Mouse (Mus musculus) midbrain, embryonic 16.5 days (tissue): ENCODE measurements around the gene Rnf157. TPM values are rescaled to one million over a fixed set of nuclear protein-coding genes. Genes with fewer than 3 reads are reported as not detected.

Experiments
- ATAC-seq: fragments of 200-750 bp; cut with Nextera tagmentation; 2 replicates; pipeline ENCODE4 v1.8.0; 2017; ENCODE audit warnings: moderate TSS enrichment
- H3K27ac ChIP-seq: fragments of 300-500 bp; sonication (generic); 2 replicates; pipeline ENCODE4 v1.5.1; 2014; ENCODE audit warnings: mild to moderate bottlenecking, low read length, mixed read lengths
- H3K27me3 ChIP-seq: fragments of 300-500 bp; sonication (generic); 2 replicates; pipeline ENCODE4 v1.6.1; 2014; ENCODE audit warnings: low read depth, low read length, mixed read lengths; ENCODE audit not compliant: control insufficient read depth, insufficient read depth
- H3K36me3 ChIP-seq: fragments of 300-500 bp; sonication (generic); 2 replicates; pipeline ENCODE4 v1.6.1; 2014; ENCODE audit warnings: mild to moderate bottlenecking, low read length, moderate library complexity, mixed read lengths; ENCODE audit not compliant: control insufficient read depth, insufficient read depth
- H3K4me1 ChIP-seq: fragments of 300-500 bp; sonication (generic); 2 replicates; pipeline ENCODE4 v1.6.1; 2014; ENCODE audit warnings: mild to moderate bottlenecking, low read length, mixed read lengths; ENCODE audit not compliant: control insufficient read depth, insufficient read depth
- H3K4me2 ChIP-seq: fragments of 300-500 bp; sonication (generic); 2 replicates; pipeline ENCODE4 v1.6.1; 2014; ENCODE audit warnings: mild to moderate bottlenecking, low read length, mixed read lengths
- H3K4me3 ChIP-seq: fragments of 300-500 bp; sonication (generic); 2 replicates; pipeline ENCODE4 v1.5.1; 2014; ENCODE audit warnings: low read depth, mild to moderate bottlenecking, low read length, moderate library complexity, mixed read lengths
- H3K9ac ChIP-seq: fragments of 300-500 bp; sonication (generic); 2 replicates; pipeline ENCODE4 v1.6.1; 2014; ENCODE audit warnings: low read depth, low read length, mixed read lengths
- H3K9me3 ChIP-seq: fragments of 300-500 bp; sonication (generic); replicated peaks from 2 replicates; pipeline ENCODE4 v1.6.1; 2014; ENCODE audit warnings: mild to moderate bottlenecking, low read length, mixed read lengths; ENCODE audit not compliant: control insufficient read depth, poor library complexity, severe bottlenecking
- WGBS: fragments of 180-500 bp; shearing (Covaris S2); extraction: QIAGEN DNeasy Blood & Tissue Kit; methylation state at CpG from one replicate; pipeline ENCODE4 v1.1.7; 2014; 5-methylcytosine and 5-hydroxymethylcytosine counted together
- polyA plus RNA-seq: library from polyadenylated mRNA; unstranded; fragments of >200 nt; fragmentation: Nextera tagmentation; extraction: Ambion mirVana; gene quantifications from 2 replicates; pipeline ENCODE4 v1.2.1, GENCODE M21; 2015

Rnf157 gene
- polyA plus RNA-seq, 1 experiment from 2014 or later, result 32.3 TPM

- ATAC-seq, result no peak
- WGBS, result 87% methylated on average over 6 of the region's 6 CpGs
- Histone ChIP-seq H3K36me3 (no peaks in the 10 kb centered on the region), H3K27ac (no peak overlapping the region), H3K27me3 (peaks cover 13% of the 10 kb centered on the region), H3K4me2 (no peak overlapping the region), H3K9me3 (no peaks in the 10 kb centered on the region), H3K4me3 (no peak overlapping the region), H3K4me1 (0 out of 2 replicates have a peak, but pooled peaks cover 2% of the 10 kb centered on the region), H3K9ac (no peak overlapping the region)
Observed at GRCm38 (mm10) chr11:116443935-116444334, 31.1 kb upstream of the Rnf157 start.

- no peak overlapping the region for H3K9ac ChIP-seq
- peaks cover 13% of the 10 kb centered on the region for H3K27me3 ChIP-seq
- H3K36me3 ChIP-seq, result no peaks in the 10 kb centered on the region
- H3K4me3 ChIP-seq, result no peak overlapping the region
- 82% methylated on average over 6 of the region's 6 CpGs for WGBS
- no peak for ATAC-seq
- 0 out of 2 replicates have a peak, but pooled peaks cover 2% of the 10 kb centered on the region for H3K4me1 ChIP-seq
- H3K9me3 ChIP-seq, result no peaks in the 10 kb centered on the region
- no peak overlapping the region for H3K27ac ChIP-seq
- H3K4me2 ChIP-seq, result no peak overlapping the region
Observed at GRCm38 (mm10) chr11:116443311-116443710, 30.5 kb upstream of the Rnf157 start.

DNA sequence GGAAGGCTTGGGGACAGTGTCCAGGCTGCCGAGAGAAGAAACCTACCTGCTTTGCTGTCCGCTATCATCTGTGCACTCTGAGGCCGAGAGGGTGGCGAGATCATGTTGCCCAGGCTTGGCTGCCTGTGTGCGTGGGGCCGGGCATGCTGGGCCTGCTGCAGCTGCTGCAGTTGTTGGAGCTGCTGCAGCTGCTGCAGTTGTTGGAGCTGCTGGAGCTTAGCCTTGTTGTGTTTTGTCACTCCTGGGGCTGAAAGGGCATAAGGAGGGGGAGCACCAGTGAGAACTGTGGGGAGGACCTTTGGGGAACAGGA lies 30.0 kb upstream of the Rnf157 start:
- Histone ChIP-seq H3K9me3 (no peaks in the 10 kb centered on the region), H3K27ac (no peak overlapping the region), H3K4me1 (0 out of 2 replicates have a peak, but pooled peaks cover 2% of the 10 kb centered on the region), H3K4me2 (no peak overlapping the region), H3K36me3 (no peaks in the 10 kb centered on the region), H3K9ac (no peak overlapping the region), H3K4me3 (no peak overlapping the region), H3K27me3 (peaks cover 9% of the 10 kb centered on the region)
- no peak for ATAC-seq
- WGBS, result 80% methylated on average over 6 of the region's 6 CpGs

DNA sequence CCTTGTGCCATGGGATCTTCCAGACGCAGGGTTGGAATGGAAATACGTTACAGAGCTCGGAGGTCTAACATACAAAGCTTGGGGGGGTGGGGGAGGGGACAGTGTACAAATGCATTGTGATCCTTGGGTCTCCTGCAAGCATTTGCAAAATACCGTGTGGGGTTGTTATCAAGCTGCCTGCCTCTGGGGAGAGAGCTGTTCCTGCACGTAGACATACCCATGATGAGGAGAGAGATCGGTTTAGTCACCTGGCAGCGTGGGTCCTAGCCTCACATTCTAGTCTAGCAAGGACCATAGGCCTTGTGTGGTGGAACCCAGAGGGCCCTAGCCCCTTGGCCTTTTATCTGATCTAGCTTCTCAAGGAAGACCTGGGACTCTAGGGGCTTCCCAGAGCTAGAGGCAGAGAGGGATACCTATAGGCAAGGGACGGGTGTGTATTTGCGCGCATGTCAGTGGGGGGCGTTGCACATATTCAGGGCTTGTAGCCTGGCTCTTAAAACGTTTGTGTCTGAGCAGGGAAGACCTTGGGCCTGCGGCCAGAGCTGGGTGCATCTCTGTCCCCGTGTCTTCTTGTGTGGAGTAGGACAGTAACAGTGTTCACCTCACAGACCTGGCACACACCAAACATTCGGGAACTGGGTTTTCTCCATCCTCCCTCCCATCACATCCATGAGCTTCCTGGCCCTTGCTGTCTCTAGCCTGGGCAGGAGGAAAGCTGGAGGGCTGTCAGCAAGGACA lies 29.5 kb upstream of the Rnf157 start:
- Histone ChIP-seq H3K27me3 (peaks cover 8% of the 10 kb centered on the region), H3K36me3 (peaks cover 5% of the 10 kb centered on the region), H3K4me2 (no peak overlapping the region), H3K9me3 (no peaks in the 10 kb centered on the region), H3K9ac (no peak overlapping the region), H3K4me1 (0 out of 2 replicates have a peak, but pooled peaks cover 2% of the 10 kb centered on the region), H3K27ac (no peak overlapping the region), H3K4me3 (no peak overlapping the region)
- WGBS, result 76% methylated on average over 15 of the region's 15 CpGs
- no peak for ATAC-seq

DNA sequence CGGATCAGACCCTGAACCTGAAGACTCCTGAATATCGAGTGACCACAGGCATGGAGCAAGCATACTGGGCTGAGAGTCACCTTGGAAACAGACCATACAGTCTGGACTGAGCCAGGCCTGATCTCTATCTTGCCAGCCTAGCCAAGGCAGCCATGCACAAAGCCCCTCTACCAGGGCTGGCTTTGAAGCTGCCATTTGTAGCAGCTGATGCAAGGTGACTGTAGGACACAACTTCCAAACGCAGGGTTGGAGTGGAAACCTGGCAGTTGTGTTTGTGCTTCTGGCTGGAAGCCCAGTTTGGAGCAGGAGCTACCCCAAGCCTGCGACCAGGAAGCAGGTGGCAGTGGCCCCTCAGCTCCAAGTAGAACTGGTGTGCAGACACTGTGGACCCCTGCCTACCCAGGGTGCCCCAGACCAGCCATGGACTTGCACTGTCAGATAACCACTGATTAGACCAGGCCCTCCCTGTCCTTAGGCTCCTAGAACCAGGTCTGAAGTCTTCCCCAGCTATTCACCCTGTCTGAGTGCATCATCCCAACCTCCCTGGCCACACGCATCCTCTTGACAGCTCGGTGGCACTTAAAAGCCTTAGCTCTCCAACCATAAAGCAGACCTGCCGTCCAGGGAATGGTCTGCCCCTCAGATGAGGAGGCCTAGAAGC lies 27.7 kb upstream of the Rnf157 start:
- Histone ChIP-seq H3K36me3 (peaks cover 5% of the 10 kb centered on the region), H3K9ac (no peak overlapping the region), H3K4me1 (peaks cover 16% of the 10 kb centered on the region), H3K4me2 (no peak overlapping the region), H3K27ac (no peak overlapping the region), H3K9me3 (no peaks in the 10 kb centered on the region), H3K27me3 (no peaks in the 10 kb centered on the region), H3K4me3 (no peak overlapping the region)
- WGBS, result 87% methylated on average over 7 of the region's 7 CpGs
- no peak for ATAC-seq

GRCm38 (mm10) chr11:116439269-116440240 lies 26.7 kb upstream of the Rnf157 start:
- Histone ChIP-seq H3K9ac (no peak overlapping the region; the same call in 1 of the 2 replicates), H3K4me1 (peaks cover 20% of the 10 kb centered on the region), H3K27ac (no peak overlapping the region), H3K36me3 (peaks cover 5% of the 10 kb centered on the region), H3K4me2 (no peak overlapping the region), H3K4me3 (no peak overlapping the region), H3K9me3 (no peaks in the 10 kb centered on the region), H3K27me3 (no peaks in the 10 kb centered on the region)
- WGBS, result 87% methylated on average over 19 of the region's 19 CpGs
- no peak for ATAC-seq

DNA sequence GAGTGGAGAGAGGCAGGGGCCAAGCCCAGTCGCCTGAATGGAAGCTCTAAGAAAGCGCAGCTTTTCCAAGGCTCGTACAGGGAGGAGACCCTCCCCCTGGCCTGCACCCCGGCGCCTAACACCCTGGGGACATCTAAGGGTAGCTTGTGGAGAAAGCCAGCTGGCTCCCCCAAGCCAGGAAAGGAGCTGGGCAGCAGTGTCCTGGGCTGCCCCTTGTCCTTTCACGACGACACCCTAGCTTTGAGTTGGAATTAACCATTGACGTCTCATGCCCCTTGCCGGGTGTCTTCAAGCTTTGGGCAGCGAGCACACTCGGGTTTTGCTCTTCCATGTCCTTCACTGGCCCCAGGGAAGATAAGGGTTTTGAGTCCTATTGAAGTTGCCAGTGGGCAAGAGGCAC lies 24.7 kb upstream of the Rnf157 start:
- H3K9ac ChIP-seq, result no peak overlapping the region
- no peak overlapping the region for H3K4me3 ChIP-seq
- H3K27ac ChIP-seq, result no peak overlapping the region
- peaks cover 23% of the 10 kb centered on the region for H3K4me1 ChIP-seq
- H3K27me3 ChIP-seq, result no peaks in the 10 kb centered on the region
- no peak overlapping the region for H3K4me2 ChIP-seq
- peaks cover 5% of the 10 kb centered on the region for H3K36me3 ChIP-seq
- 82% methylated on average over 11 of the region's 11 CpGs for WGBS
- H3K9me3 ChIP-seq, result no peaks in the 10 kb centered on the region
- ATAC-seq, result no peak

DNA sequence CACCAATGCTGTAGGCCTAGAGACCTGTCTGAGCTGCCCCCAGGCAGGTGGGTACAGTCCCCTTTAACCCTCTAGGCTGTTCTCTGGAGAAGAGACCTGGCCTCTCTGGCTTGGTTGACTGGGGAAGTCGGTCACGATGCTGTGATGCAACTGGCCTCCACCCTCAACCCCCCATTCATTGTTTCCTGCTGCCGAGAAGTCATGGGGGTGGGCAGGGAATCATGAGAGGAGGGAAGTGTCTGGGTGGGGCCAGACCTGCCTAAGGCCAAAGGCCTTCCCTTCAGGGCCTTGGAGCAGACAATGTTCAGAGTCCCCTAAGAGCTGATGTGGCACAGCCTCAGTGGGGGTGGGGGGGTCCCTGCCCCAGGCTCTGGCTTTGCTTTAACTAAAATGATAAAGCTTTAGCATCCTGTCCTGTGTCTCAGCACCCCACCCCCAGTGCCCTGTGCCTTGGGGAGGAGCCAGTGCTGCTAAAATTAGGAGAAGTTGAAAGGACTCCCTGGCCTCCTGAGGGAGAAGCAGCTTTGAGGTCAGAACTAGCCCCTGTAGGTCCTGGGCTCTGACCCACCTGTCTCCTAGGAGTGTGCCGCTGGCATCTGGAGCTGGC lies 24.0 kb upstream of the Rnf157 start:
- H3K27me3 ChIP-seq, result no peaks in the 10 kb centered on the region
- no peak overlapping the region for H3K27ac ChIP-seq
- peak overlapping the region; percentile 56; the same call in 1 of the 2 replicates for H3K4me2 ChIP-seq
- H3K4me1 ChIP-seq, result peaks cover 23% of the 10 kb centered on the region
- no peaks in the 10 kb centered on the region for H3K9me3 ChIP-seq
- H3K9ac ChIP-seq, result peak overlapping the region; percentile 36
- peaks cover 5% of the 10 kb centered on the region for H3K36me3 ChIP-seq
- no peak overlapping the region for H3K4me3 ChIP-seq
- 70% methylated on average over 4 of the region's 4 CpGs for WGBS
- no peak for ATAC-seq
